In the genomic region with DNA sequence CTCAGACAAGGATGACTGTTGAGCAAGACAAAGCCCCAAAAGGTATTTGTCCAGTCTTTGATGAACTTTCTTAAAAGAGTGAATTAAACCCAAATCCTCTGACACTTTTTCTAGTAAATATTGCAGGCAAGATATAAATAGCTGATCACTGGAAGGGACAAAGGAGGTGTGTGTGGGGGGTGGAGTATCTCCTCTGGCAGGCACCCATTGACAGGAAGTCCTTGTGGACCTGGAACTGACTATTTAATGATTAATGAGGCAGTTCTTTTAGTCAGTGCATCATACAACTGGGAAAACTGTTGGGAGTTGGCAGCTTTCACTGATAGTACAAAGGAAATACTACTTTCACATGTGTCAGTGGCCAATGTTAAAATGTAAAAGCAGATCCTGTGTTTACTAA, we compare ENCODE assay signal across 11 mouse cellular contexts.
DNase-seq lines count a peak whose midpoint lies in the region; ATAC-seq lines count a peak whose summit lies in the region.
"Had no signal": no experiment of that assay in that cellular context is flagged by ENCODE, and none has a peak within 500 bp of the region (broad histone marks: within the 10 kb centered on the region; RNA-seq: fewer than 3 reads in every experiment).

No protein-coding gene starts in this region.

- no peaks in the 10 kb centered on the region for H3K36me3 ChIP-seq in midbrain, embryonic 16.5 days (ENCODE audit: control insufficient read depth, insufficient read depth, low read length)
- H3K36me3 ChIP-seq in midbrain, embryonic 13.5 days: no peaks in the 10 kb centered on the region
- H3K36me3 ChIP-seq: limb, embryonic 12.5 days had no signal

- peak; percentile 9 to 71 for DNase-seq in adrenal gland, adult (ENCODE audit: inconsistent age in 2 of 2, low spot score in 1 of 2)
- DNase-seq in adrenal gland, postnatal 25 days: no peak
- peak; percentile 39 for DNase-seq in kidney, postnatal 10 days
- DNase-seq in yolk sac, embryonic 10.5 days (ENCODE audit: low spot score): peak; percentile 44
- no peak for DNase-seq in left cerebral cortex, postnatal 4 days
- no peak for DNase-seq in right cerebral cortex, postnatal 36 days (ENCODE audit: low spot score in 2 of 2)
- DNase-seq: thymus, postnatal 25 days had no signal

- no peak overlapping the region for H3K4me3 ChIP-seq in midbrain, embryonic 16.5 days (ENCODE audit: low read depth, low read length)
- no peak overlapping the region for H3K4me3 ChIP-seq in midbrain, embryonic 13.5 days (replicated peaks)
- H3K4me3 ChIP-seq: erythroblast, embryonic 14.5 days; limb, embryonic 12.5 days had no signal

- H3K4me2 ChIP-seq in midbrain, embryonic 16.5 days (ENCODE audit: low read length): no peak overlapping the region
- no peak overlapping the region for H3K4me2 ChIP-seq in midbrain, embryonic 13.5 days (replicated peaks)
- H3K4me2 ChIP-seq: limb, embryonic 12.5 days had no signal

- no peaks in the 10 kb centered on the region for H3K27me3 ChIP-seq in midbrain, embryonic 16.5 days (ENCODE audit: control insufficient read depth, insufficient read depth, low read depth, low read length)
- H3K27me3 ChIP-seq in midbrain, embryonic 13.5 days: no peaks in the 10 kb centered on the region
- H3K27me3 ChIP-seq: limb, embryonic 12.5 days had no signal

- H3K27ac ChIP-seq in midbrain, embryonic 16.5 days (ENCODE audit: low read length): no peak overlapping the region
- H3K27ac ChIP-seq in midbrain, embryonic 13.5 days: no peak overlapping the region
- H3K27ac ChIP-seq: limb, embryonic 12.5 days had no signal

- H3K9me3 ChIP-seq in midbrain, embryonic 16.5 days (replicated peaks; ENCODE audit: control insufficient read depth, low read length, poor library complexity, severe bottlenecking): no peaks in the 10 kb centered on the region
- H3K9me3 ChIP-seq in midbrain, embryonic 13.5 days: no peaks in the 10 kb centered on the region
- H3K9me3 ChIP-seq: limb, embryonic 12.5 days had no signal

- peak; percentile 32; the same call in 1 of the 2 replicates for ATAC-seq in midbrain, embryonic 16.5 days
- no peak for ATAC-seq in midbrain, embryonic 13.5 days

- H3K9ac ChIP-seq in midbrain, embryonic 16.5 days (ENCODE audit: low read depth, low read length): no peak overlapping the region
- H3K9ac ChIP-seq in midbrain, embryonic 13.5 days (replicated peaks): no peak overlapping the region
- H3K9ac ChIP-seq: limb, embryonic 12.5 days had no signal

- H3K4me1 ChIP-seq in midbrain, embryonic 16.5 days (ENCODE audit: control insufficient read depth, insufficient read depth, low read length): no peaks in the 10 kb centered on the region
- H3K4me1 ChIP-seq in midbrain, embryonic 13.5 days (replicated peaks): 0 out of 2 replicates have a peak, but pooled peaks cover 4% of the 10 kb centered on the region
- H3K4me1 ChIP-seq: limb, embryonic 12.5 days had no signal

- intact Hi-C loops in left cerebral cortex, postnatal 4 days (cut with DNase I): no loop called here

Comparison
In these comparisons a context has a peak if more than half of its experiments do, and no peak if none do; other contexts are left out.
1. DNase-seq: peak in adrenal gland, adult (2 of 2), kidney, postnatal 10 days (single experiment) and yolk sac, embryonic 10.5 days (single experiment); none in adrenal gland, postnatal 25 days (single experiment), left cerebral cortex, postnatal 4 days (single experiment) and right cerebral cortex, postnatal 36 days (0 of 2).